ENCODE assay signal across 19 mouse cellular contexts in genomic region chr2:26068592-26068991, GRCm38 (mm10). TPM values are rescaled to one million over a fixed set of nuclear protein-coding genes. Genes with fewer than 3 reads are reported as not detected.
DNase-seq lines count a peak whose midpoint lies in the region; ATAC-seq and TF ChIP-seq lines count a peak whose summit lies in the region.
"Had no signal": no experiment of that assay in that cellular context is flagged by ENCODE, and none has a peak within 500 bp of the region (broad histone marks: within the 10 kb centered on the region; RNA-seq: fewer than 3 reads in every experiment).

No protein-coding gene starts in this region.

- 0 out of 2 replicates have a peak overlapping the region, but pooled peaks have one; percentile 11 for H3K4me2 ChIP-seq in liver, embryonic 12.5 days
- H3K4me2 ChIP-seq in myocyte (ENCODE audit: low read depth): peak overlapping the region; percentile 25
- H3K4me2 ChIP-seq: embryonic facial prominence, embryonic 13.5 days; forebrain, embryonic 15.5 days; heart, embryonic 12.5 days; hindbrain, embryonic 14.5 days had no signal

- no peak overlapping the region for H3K4me3 ChIP-seq in liver, embryonic 12.5 days
- no peak overlapping the region for H3K4me3 ChIP-seq in myocyte
- H3K4me3 ChIP-seq: embryonic facial prominence, embryonic 13.5 days; forebrain, embryonic 15.5 days; heart, adult 2 months; heart, embryonic 12.5 days; hindbrain, embryonic 10.5 days had no signal

- no peaks in the 10 kb centered on the region for H3K36me3 ChIP-seq in liver, embryonic 12.5 days
- no peaks in the 10 kb centered on the region for H3K36me3 ChIP-seq in myocyte (ENCODE audit: control insufficient read depth, insufficient read depth)
- H3K36me3 ChIP-seq: embryonic facial prominence, embryonic 13.5 days; forebrain, embryonic 15.5 days; heart, embryonic 12.5 days; hindbrain, embryonic 10.5 days had no signal

- peak overlapping the region; percentile 34; the same call in 1 of the 2 replicates for H3K27ac ChIP-seq in liver, embryonic 12.5 days
- H3K27ac ChIP-seq: embryonic facial prominence, embryonic 13.5 days; forebrain, embryonic 15.5 days; heart, adult 2 months; hindbrain, embryonic 10.5 days; hindbrain, embryonic 14.5 days had no signal

- no peaks in the 10 kb centered on the region for H3K79me2 ChIP-seq in myocyte (ENCODE audit: control insufficient read depth, insufficient read depth)

- peaks cover 16% of the 10 kb centered on the region; the same call in 1 of the 2 replicates for H3K27me3 ChIP-seq in liver, embryonic 12.5 days (replicated peaks)
- H3K27me3 ChIP-seq in myocyte (ENCODE audit: control insufficient read depth, insufficient read depth, insufficient read length): no peaks in the 10 kb centered on the region
- H3K27me3 ChIP-seq: embryonic facial prominence, embryonic 13.5 days; forebrain, embryonic 15.5 days; heart, embryonic 12.5 days had no signal

- TF ChIP-seq POLR2A in myocyte (IDR thresholded peaks at IDR 0.05; ENCODE audit: insufficient read length, low read depth): no peak

- peaks cover 19% of the 10 kb centered on the region for H3K4me1 ChIP-seq in liver, embryonic 12.5 days
- H3K4me1 ChIP-seq: hindbrain, embryonic 10.5 days had no signal

- WGBS in liver, embryonic 12.5 days (ENCODE audit: insufficient replicate concordance): 77% methylated on average over 1 of the region's 1 CpGs

- ATAC-seq in liver, embryonic 12.5 days: no peak
- ATAC-seq: forebrain, embryonic 15.5 days had no signal

- no peak overlapping the region for H3ac ChIP-seq in myocyte (ENCODE audit: control insufficient read depth, insufficient read length)

- H3K9me3 ChIP-seq in liver, embryonic 12.5 days (replicated peaks): no peaks in the 10 kb centered on the region
- H3K9me3 ChIP-seq: embryonic facial prominence, embryonic 13.5 days; forebrain, embryonic 15.5 days; heart, embryonic 12.5 days; hindbrain, embryonic 10.5 days had no signal

- DNase-seq in liver: no peak
- DNase-seq in 3T3-L1 (ENCODE audit: low read depth, low spot score): peak; percentile 6
- DNase-seq in brain, adult 2 months (ENCODE audit: low read depth, low spot score): peak; percentile 43
- no peak for DNase-seq in right cerebral cortex, adult 2 months (ENCODE audit: low spot score in 2 of 2)
- DNase-seq in heart, adult 9 months (ENCODE audit: low spot score in 2 of 2): no peak
- DNase-seq: adrenal gland, postnatal 10 days; B cell, adult 2 months; cerebellum, adult 11-12 months; cerebellum, adult 9-10 months; cerebellum, postnatal 25 days; gastrocnemius, postnatal 14 days; heart, adult 2 months had no signal

- no peak overlapping the region for H3K9ac ChIP-seq in liver, embryonic 12.5 days
- H3K9ac ChIP-seq: embryonic facial prominence, embryonic 13.5 days; forebrain, embryonic 15.5 days; heart, embryonic 12.5 days; hindbrain, embryonic 14.5 days had no signal

TF ChIP-seq in myocyte, 11 proteins besides CTCF, POLR2A, EP300 and RAD21:
- TF ChIP-seq CEBPB (IDR thresholded peaks at IDR 0.05; ENCODE audit: insufficient read depth, poor library complexity, severe bottlenecking): no peak
- no peak for TF ChIP-seq MAX (IDR thresholded peaks at IDR 0.05; ENCODE audit: low read depth)
- no peak for TF ChIP-seq MYOD1 (IDR thresholded peaks at IDR 0.05; ENCODE audit: control insufficient read depth in 1 of 3, insufficient read length in 2 of 3, low read depth in 2 of 3)
- no peak for TF ChIP-seq USF1 (IDR thresholded peaks at IDR 0.05; ENCODE audit: low read depth)
- TF ChIP-seq E2F4 (IDR thresholded peaks at IDR 0.05; ENCODE audit: insufficient read depth): no peak
- no peak for TF ChIP-seq TCF12 (IDR thresholded peaks at IDR 0.05; ENCODE audit: insufficient read depth, poor library complexity, severe bottlenecking)
- TF ChIP-seq TCF3 (IDR thresholded peaks at IDR 0.05; ENCODE audit: insufficient read length, low read depth): no peak
- TF ChIP-seq SRF (IDR thresholded peaks at IDR 0.05; ENCODE audit: control insufficient read depth, insufficient read length, low read depth): no peak
- TF ChIP-seq MYOG (IDR thresholded peaks at IDR 0.05; ENCODE audit: control insufficient read depth in 1 of 3, insufficient read depth in 1 of 3, insufficient read length in 2 of 3, low read depth in 2 of 3): no peak
- no peak for TF ChIP-seq REST (IDR thresholded peaks at IDR 0.05; ENCODE audit: insufficient read depth, insufficient read length)
- no peak for TF ChIP-seq POLR2AphosphoS2 (IDR thresholded peaks at IDR 0.05; ENCODE audit: insufficient read length, low read depth)

RNA-seq across cellular contexts. Expression of gene Ubac1, which starts 47.0 kb away (rescaled TPM):
- polyA plus RNA-seq in liver, embryonic 12.5 days (2016; fragmentation: Nextera tagmentation; extraction: Ambion mirVana): 487 and 506 TPM in 2 replicates
- polyA plus RNA-seq in myocyte (2012; fragmentation: generic; extraction: Trizol): 128 TPM

RNA-seq across cellular contexts. Expression of gene Nacc2, which starts 54.4 kb away (rescaled TPM):
- polyA plus RNA-seq in liver, embryonic 12.5 days (2016; fragmentation: Nextera tagmentation; extraction: Ambion mirVana): 3.0 and 3.2 TPM in 2 replicates
- 15.0 TPM for polyA plus RNA-seq in myocyte (2012; fragmentation: generic; extraction: Trizol)

Comparison
In these comparisons a context has a peak if more than half of its experiments do, and no peak if none do; other contexts are left out.
1. DNase-seq: peak in 3T3-L1 (single experiment) and brain, adult 2 months (single experiment); none in liver (single experiment), right cerebral cortex, adult 2 months (0 of 2) and heart, adult 9 months (0 of 2).